Mouse (Mus musculus): ENCODE measurements around the gene Ubald1. TPM values are rescaled to one million over a fixed set of nuclear protein-coding genes. Genes with fewer than 3 reads are reported as not detected.
A peak's percentile ranks its signal among the peaks of the same experiment; 100 is the strongest.

Gene Ubald1
- polyA plus RNA-seq, 1 experiment, result not detected

- 89% methylated on average over 6 of the region's 6 CpGs for WGBS
- H3K27ac ChIP-seq (ENCODE audit: insufficient read depth, low read depth, low read length), result no peak overlapping the region
- peaks cover 18% of the 10 kb centered on the region for H3K4me1 ChIP-seq (ENCODE audit: control insufficient read depth, insufficient read depth, low read length)
- TF ChIP-seq POLR2A (IDR thresholded peaks at IDR 0.05; ENCODE audit: insufficient read depth, low read depth, low read length) (no peak), CTCF (IDR thresholded peaks at IDR 0.05; ENCODE audit: insufficient read depth, low read depth, low read length) (no peak)
- no peak overlapping the region for H3K4me3 ChIP-seq (ENCODE audit: insufficient read depth, low read depth, low read length)
Observed at GRCm38 (mm10) chr16:4903491-4904102, 23.5 kb upstream of the Ubald1 start.

DNA sequence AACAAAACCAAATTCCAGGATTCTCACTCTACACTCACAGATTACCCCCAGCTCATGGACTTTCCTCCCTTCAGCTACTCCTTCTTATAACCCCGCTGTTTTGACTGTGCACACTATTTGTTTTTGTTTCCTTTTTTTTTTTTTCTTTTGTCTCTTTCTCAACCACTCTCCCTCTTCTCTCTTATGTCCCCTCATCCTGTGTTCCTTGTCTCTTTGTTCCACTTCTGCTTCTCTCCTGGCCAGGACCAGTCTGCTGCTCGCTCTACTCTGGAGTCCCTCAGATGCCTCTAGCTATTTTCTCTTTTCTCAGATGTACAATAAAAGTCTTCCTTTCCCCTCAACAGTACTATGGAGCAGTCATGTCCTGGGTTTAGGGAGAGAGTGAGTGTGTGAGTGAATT lies 22.3 kb upstream of the Ubald1 start:
- Histone ChIP-seq H3K27ac (ENCODE audit: insufficient read depth, low read depth, low read length) (no peak overlapping the region), H3K4me1 (ENCODE audit: control insufficient read depth, insufficient read depth, low read length) (peaks cover 13% of the 10 kb centered on the region), H3K4me3 (ENCODE audit: insufficient read depth, low read depth, low read length) (no peak overlapping the region)
- 83% methylated on average over 2 of the region's 2 CpGs for WGBS
- no peak for TF ChIP-seq POLR2A (IDR thresholded peaks at IDR 0.05; ENCODE audit: insufficient read depth, low read depth, low read length)
- no peak for TF ChIP-seq CTCF (IDR thresholded peaks at IDR 0.05; ENCODE audit: insufficient read depth, low read depth, low read length)

- TF ChIP-seq POLR2A (IDR thresholded peaks at IDR 0.05; ENCODE audit: insufficient read depth, low read depth, low read length) (no peak), CTCF (IDR thresholded peaks at IDR 0.05; ENCODE audit: insufficient read depth, low read depth, low read length) (no peak)
- H3K4me3 ChIP-seq (ENCODE audit: insufficient read depth, low read depth, low read length), result no peak overlapping the region
- H3K27ac ChIP-seq (ENCODE audit: insufficient read depth, low read depth, low read length), result no peak overlapping the region
- H3K4me1 ChIP-seq (ENCODE audit: control insufficient read depth, insufficient read depth, low read length), result peaks cover 19% of the 10 kb centered on the region
- WGBS, result 66% methylated on average over 7 of the region's 7 CpGs
Observed at GRCm38 (mm10) chr16:4901167-4901566, 21.1 kb upstream of the Ubald1 start.

DNA sequence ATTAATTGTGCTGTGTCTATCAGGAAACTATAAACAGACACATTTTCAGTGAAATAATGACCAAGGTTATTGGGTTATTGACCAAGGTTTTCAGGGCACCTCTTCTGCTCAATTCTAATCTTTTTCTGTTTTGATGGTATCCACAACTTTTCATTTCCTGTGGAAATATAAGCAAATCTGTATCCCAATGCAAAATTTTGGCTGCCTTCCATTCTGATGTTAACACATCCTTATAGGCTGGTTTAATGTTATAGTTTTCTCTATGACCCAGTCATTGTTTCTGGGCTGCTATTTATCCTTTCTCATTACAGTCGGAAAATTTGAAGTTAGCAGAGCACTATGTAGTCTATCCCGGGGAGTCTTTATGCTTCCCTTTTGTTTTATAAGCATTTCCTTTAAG lies 19.6 kb upstream of the Ubald1 start:
- 58% methylated on average over 2 of the region's 2 CpGs for WGBS

DNA sequence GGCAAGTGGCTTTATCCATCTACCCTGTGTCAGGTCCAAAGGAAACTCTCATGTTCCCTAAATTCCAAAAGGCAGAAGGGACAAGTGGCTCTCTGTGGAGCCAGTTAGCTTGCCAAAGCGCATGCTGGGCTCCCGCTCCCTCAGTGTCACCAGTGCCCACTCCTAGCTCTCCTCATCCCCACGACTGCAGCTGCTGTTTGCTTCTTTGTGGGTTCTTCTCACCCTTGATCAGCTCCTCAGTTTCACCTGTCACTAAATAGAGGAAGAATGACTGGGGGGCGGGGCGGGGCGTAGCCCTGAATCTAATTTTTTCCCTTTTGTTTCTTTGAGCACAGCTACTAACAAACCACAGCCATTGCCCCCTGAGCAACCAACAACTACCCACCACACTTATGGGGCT lies 18.8 kb upstream of the Ubald1 start:
- H3K27ac ChIP-seq (ENCODE audit: insufficient read depth, low read depth, low read length), result no peak overlapping the region
- H3K4me1 ChIP-seq (ENCODE audit: control insufficient read depth, insufficient read depth, low read length), result peaks cover 21% of the 10 kb centered on the region
- no peak overlapping the region for H3K4me3 ChIP-seq (ENCODE audit: insufficient read depth, low read depth, low read length)
- whole genome bisulfite sequencing, result 71% methylated on average over 6 of the region's 6 CpGs
- TF ChIP-seq CTCF (IDR thresholded peaks at IDR 0.05; ENCODE audit: insufficient read depth, low read depth, low read length), result no peak

More for the DNA sequence above, 19.6 kb upstream of the Ubald1 start:
- TF ChIP-seq CTCF (IDR thresholded peaks at IDR 0.05; ENCODE audit: insufficient read depth, low read depth, low read length), result no peak
- no peak for TF ChIP-seq POLR2A (IDR thresholded peaks at IDR 0.05; ENCODE audit: insufficient read depth, low read depth, low read length)
- Histone ChIP-seq H3K4me3 (ENCODE audit: insufficient read depth, low read depth, low read length) (no peak overlapping the region), H3K27ac (ENCODE audit: insufficient read depth, low read depth, low read length) (no peak overlapping the region), H3K4me1 (ENCODE audit: control insufficient read depth, insufficient read depth, low read length) (peaks cover 18% of the 10 kb centered on the region)

DNA sequence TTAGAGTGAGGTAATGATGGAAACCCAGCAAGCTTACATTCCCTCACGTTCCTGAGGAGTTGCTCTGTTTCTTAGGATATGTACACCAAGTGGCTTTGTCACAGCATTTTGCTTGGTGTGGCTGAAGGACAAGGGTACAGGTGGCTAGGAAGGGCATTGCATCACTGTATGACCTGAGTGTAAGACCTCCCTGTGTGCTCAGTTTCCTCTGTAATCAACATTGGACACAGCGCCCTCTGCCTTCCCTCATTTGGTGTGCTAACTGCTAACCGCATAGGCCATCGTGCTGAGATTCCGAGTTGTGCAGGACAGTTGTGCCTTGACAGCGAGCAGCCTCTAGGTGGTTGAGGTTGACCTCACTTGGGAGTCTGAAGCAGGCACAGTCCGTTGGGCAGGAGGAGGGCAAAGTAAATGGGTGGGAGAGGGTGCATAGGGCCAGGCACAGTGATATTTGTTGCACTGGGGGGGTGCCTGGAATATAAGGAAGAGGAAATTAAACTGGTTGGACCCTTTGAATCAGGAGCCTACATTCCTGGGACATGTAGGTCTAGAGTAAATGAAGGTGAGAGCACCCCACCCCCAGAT lies 17.1 kb upstream of the Ubald1 start:
- Histone ChIP-seq H3K4me3 (ENCODE audit: insufficient read depth, low read depth, low read length) (no peak overlapping the region), H3K27ac (ENCODE audit: insufficient read depth, low read depth, low read length) (no peak overlapping the region), H3K4me1 (ENCODE audit: control insufficient read depth, insufficient read depth, low read length) (peaks cover 21% of the 10 kb centered on the region)
- whole genome bisulfite sequencing, result 62% methylated on average over 7 of the region's 7 CpGs
- TF ChIP-seq POLR2A (IDR thresholded peaks at IDR 0.05; ENCODE audit: insufficient read depth, low read depth, low read length), result no peak
- TF ChIP-seq CTCF (IDR thresholded peaks at IDR 0.05; ENCODE audit: insufficient read depth, low read depth, low read length), result no peak

- Histone ChIP-seq H3K4me3 (ENCODE audit: insufficient read depth, low read depth, low read length) (no peak overlapping the region), H3K27ac (ENCODE audit: insufficient read depth, low read depth, low read length) (0 out of 2 replicates have a peak overlapping the region, but pooled peaks have one; percentile 8), H3K4me1 (ENCODE audit: control insufficient read depth, insufficient read depth, low read length) (peaks cover 21% of the 10 kb centered on the region)
- TF ChIP-seq POLR2A (IDR thresholded peaks at IDR 0.05; ENCODE audit: insufficient read depth, low read depth, low read length), result no peak
- TF ChIP-seq CTCF (IDR thresholded peaks at IDR 0.05; ENCODE audit: insufficient read depth, low read depth, low read length), result no peak
- WGBS, result 32% methylated on average over 5 of the region's 5 CpGs
Observed at GRCm38 (mm10) chr16:4896249-4897027, 16.3 kb upstream of the Ubald1 start.

- no peak for TF ChIP-seq POLR2A (IDR thresholded peaks at IDR 0.05; ENCODE audit: insufficient read depth, low read depth, low read length)
- TF ChIP-seq CTCF (IDR thresholded peaks at IDR 0.05; ENCODE audit: insufficient read depth, low read depth, low read length), result no peak
- H3K4me1 ChIP-seq (ENCODE audit: control insufficient read depth, insufficient read depth, low read length), result peaks cover 17% of the 10 kb centered on the region
Observed at GRCm38 (mm10) chr16:4894201-4894908, 14.2 kb upstream of the Ubald1 start.

More at GRCm38 (mm10) chr16:4894201-4894908, 14.2 kb upstream of the Ubald1 start:
- WGBS, result 80% methylated on average over 7 of the region's 7 CpGs
- H3K27ac ChIP-seq (ENCODE audit: insufficient read depth, low read depth, low read length), result no peak overlapping the region
- no peak overlapping the region for H3K4me3 ChIP-seq (ENCODE audit: insufficient read depth, low read depth, low read length)
